Mouse (Mus musculus) spleen, postnatal 14 days (tissue): ENCODE data around the gene C1ra.
"Not testable (repeated sequence)": the region's sequence is repeated elsewhere in the genome, so short reads cannot be mapped to it uniquely, and the experiment has no call there.

Experiments used
- DNase-seq, 2 experiments: peaks; one replicate each; pipeline ENCODE4 v3.0.0; 2021 to 2022; ENCODE audit warnings: low spot score in 2 of 2

The C1ra gene

DNA sequence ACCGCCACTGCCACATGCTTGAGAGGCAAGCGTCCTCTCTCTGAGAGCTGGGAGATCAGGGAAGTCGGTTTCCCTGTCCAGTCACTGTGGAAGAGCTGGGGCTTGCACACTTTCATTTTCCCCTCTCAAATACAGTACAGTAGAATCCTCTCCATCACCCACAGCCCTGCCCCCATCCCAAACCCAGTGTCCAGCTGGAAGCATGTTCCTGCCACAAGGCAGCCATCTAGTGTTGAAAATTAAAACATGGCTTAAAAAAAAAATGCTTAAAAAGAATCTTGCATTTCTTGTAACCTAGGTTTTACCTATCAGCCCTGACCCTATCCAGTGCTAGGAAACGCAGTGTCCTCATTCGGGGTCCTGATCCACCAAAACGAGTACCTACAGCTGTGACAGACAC lies 32.3 kb downstream of the C1ra start:
- DNase-seq: no peak

GRCm38 (mm10) chr6:124545425-124545824 lies 33.2 kb downstream of the C1ra start:
- DNase-seq: no peak

GRCm38 (mm10) chr6:124547979-124548378 lies 35.8 kb downstream of the C1ra start:
- not testable (repeated sequence) for DNase-seq

GRCm38 (mm10) chr6:124549023-124549550 lies 36.9 kb downstream of the C1ra start:
- DNase-seq: no peak

GRCm38 (mm10) chr6:124552766-124553165 lies 40.6 kb downstream of the C1ra start:
- DNase-seq: no peak

DNA sequence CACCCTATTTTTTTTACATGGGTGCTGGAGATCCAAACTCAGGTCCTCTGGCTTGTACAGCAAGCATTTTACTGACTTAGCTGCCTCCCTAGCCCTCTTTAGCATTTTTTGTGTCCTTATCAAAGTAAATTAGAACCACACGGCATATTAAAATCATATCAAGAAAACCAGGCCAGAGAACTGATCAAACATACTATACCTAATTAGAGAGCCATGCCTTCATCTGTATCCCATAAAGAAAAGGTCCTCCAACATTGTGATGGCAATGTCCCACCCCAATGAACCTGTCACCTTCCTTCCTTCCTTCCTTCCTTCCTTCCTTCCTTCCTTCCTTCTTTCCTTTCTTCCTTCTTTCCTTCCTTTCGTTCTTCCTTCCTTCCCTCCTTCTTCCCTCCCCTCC lies 43.8 kb downstream of the C1ra start:
- DNase-seq: not testable (repeated sequence)

- DNase-seq: not testable (repeated sequence)
Observed at GRCm38 (mm10) chr6:124561156-124561555, 49.0 kb downstream of the C1ra start.

DNA sequence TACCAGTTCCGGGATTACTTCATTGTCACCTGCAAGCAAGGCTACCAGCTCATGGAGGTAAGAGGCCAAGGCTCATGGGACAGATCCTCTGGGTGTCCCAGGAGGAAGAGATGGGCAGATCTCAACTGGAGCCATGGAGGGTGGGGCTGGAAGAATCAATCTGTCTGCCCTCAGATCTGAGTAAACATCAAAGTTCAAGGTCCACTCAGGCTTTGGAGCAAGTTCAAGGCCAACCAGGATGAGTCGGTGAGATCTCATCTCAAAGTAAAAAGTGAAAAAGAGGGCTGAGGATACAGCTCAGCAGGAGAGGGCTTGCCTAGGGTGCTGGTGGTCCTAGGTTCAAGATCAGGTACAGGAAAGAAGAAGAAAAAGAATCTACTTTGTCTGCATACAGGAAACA lies 49.4 kb downstream of the C1ra start:
- DNase-seq: not testable (repeated sequence)

DNA sequence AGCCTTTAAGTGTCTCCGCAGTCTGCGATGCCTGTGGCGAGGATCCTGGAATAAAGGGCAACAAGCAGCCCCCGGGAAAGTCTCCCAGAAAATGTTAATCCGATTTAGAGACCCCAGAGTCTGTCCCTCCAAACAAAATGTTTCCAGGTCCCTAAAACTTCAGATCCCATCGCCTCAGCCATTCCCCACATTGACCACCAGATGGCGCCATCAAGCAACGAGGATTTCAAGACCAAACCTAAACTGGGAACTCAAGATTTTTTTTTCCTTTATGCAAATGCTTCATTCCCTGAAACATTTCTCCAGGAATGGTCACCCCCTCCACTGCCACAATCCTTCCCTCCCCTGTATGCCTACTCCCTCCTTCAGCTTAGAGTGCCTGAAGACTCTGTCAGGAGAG lies 57.8 kb downstream of the C1ra start, which contains the start of gene C1rb:
TSS of gene C1rb (plus strand) at position 269 of the 400 bp plus-strand sequence.
- DNase-seq: peak in 1 of 2 experiments; percentile 47
